Mouse (Mus musculus): ENCODE data around the gene Abt1.
A peak's percentile ranks its signal among the peaks of the same experiment; 100 is the strongest.

GRCm38 (mm10) chr13:23453362-23453862 lies 29.7 kb upstream of the Abt1 start:
- TF ChIP-seq POLR2A (IDR thresholded peaks at IDR 0.05; ENCODE audit: borderline replicate concordance, extremely low read depth, insufficient read depth, insufficient read length, poor library complexity, severe bottlenecking) (0 out of 2 replicates have a peak, but pooled peaks have one; percentile 8), CTCF (IDR thresholded peaks at IDR 0.05; ENCODE audit: borderline replicate concordance, extremely low read depth, insufficient read depth, insufficient read length) (no peak)

Measured in brain, embryonic 14.5 days (tissue).